Mouse (Mus musculus) forebrain, embryonic 14.5 days (tissue): ENCODE data around the gene Babam1. TPM values are rescaled to one million over a fixed set of nuclear protein-coding genes. Genes with fewer than 3 reads are reported as not detected.

ENCODE experiments used
- ATAC-seq: fragments of 200-750 bp; cut with Nextera tagmentation; 2 replicates; pipeline ENCODE4 v1.8.0; 2017; ENCODE audit warnings: mild to moderate bottlenecking, moderate library complexity
- DNase-seq: peaks from one replicate; pipeline ENCODE4 v3.0.0-alpha.2; 2015; ENCODE audit warnings: low spot score
- H3K27ac ChIP-seq: fragments of 300-500 bp; sonication (generic); 2 replicates; pipeline ENCODE4 v1.5.1; 2014; ENCODE audit warnings: low read depth, mild to moderate bottlenecking, control low read depth, low read length, moderate library complexity
- H3K27me3 ChIP-seq: fragments of 300-500 bp; sonication (generic); replicated peaks from 2 replicates; pipeline ENCODE4 v1.6.1; 2014; ENCODE audit warnings: low read length, control low read depth, mixed read lengths; ENCODE audit not compliant: control insufficient read depth, insufficient read depth
- H3K36me3 ChIP-seq: fragments of 300-500 bp; sonication (generic); 2 replicates; pipeline ENCODE4 v1.6.1; 2014; ENCODE audit warnings: low read length, control low read depth; ENCODE audit not compliant: control insufficient read depth, insufficient read depth
- H3K4me1 ChIP-seq: fragments of 300-500 bp; sonication (generic); 2 replicates; pipeline ENCODE4 v1.6.1; 2014; ENCODE audit warnings: antibody characterized with exemption, low read length, control low read depth; ENCODE audit not compliant: control insufficient read depth, insufficient read depth
- H3K4me2 ChIP-seq: fragments of 300-500 bp; sonication (generic); 2 replicates; pipeline ENCODE4 v1.6.1; 2014; ENCODE audit warnings: mild to moderate bottlenecking, control low read depth, low read length
- H3K4me3 ChIP-seq: fragments of 300-500 bp; sonication (generic); 2 replicates; pipeline ENCODE4 v1.5.1; 2014; ENCODE audit warnings: low read depth, low read length, control low read depth
- H3K9ac ChIP-seq: fragments of 300-500 bp; sonication (generic); 2 replicates; pipeline ENCODE4 v1.6.1; 2014; ENCODE audit warnings: mild to moderate bottlenecking, low read length, control low read depth, moderate library complexity
- H3K9me3 ChIP-seq: fragments of 300-500 bp; sonication (generic); replicated peaks from 2 replicates; pipeline ENCODE4 v1.6.1; 2016; ENCODE audit warnings: low read length, control low read depth, mixed read lengths; ENCODE audit not compliant: control insufficient read depth
- WGBS: fragments of 180-500 bp; shearing (Covaris S2); extraction: QIAGEN DNeasy Blood & Tissue Kit; methylation state at CpG from one replicate; pipeline ENCODE4 v1.1.7; 2014; 5-methylcytosine and 5-hydroxymethylcytosine counted together
- polyA plus RNA-seq: library from polyadenylated mRNA; unstranded; fragments of >200 nt; fragmentation: Nextera tagmentation; extraction: Ambion mirVana; gene quantifications from 2 replicates; pipeline ENCODE4 v1.2.1, GENCODE M21; 2014

Babam1 gene
- polyA plus RNA-seq, 1 experiment from 2014 or later, result 91.7 TPM

GRCm38 (mm10) chr8:71370711-71371235, 25.9 kb upstream of the Babam1 start:
- peaks cover 18% of the 10 kb centered on the region; the same call in 1 of the 2 replicates for H3K36me3 ChIP-seq
- H3K9me3 ChIP-seq, result no peaks in the 10 kb centered on the region
- WGBS, result 18% methylated on average over 5 of the region's 5 CpGs
- DNase-seq (no peak), ATAC-seq (no peak)
- H3K4me2 ChIP-seq, result peak overlapping the region; percentile 49
- H3K4me1 ChIP-seq, result peaks cover 12% of the 10 kb centered on the region
- H3K27ac ChIP-seq, result no peak overlapping the region; the same call in 1 of the 2 replicates
- no peaks in the 10 kb centered on the region for H3K27me3 ChIP-seq
- H3K4me3 ChIP-seq, result peak overlapping the region; percentile 60
- H3K9ac ChIP-seq, result peak overlapping the region; percentile 60

GRCm38 (mm10) chr8:71371236-71371848, 25.3 kb upstream of the Babam1 start, which contains the start of gene Ocel1:
Ocel1 (plus strand) TSS chr8:71371298.
- Histone ChIP-seq H3K9ac (peak within 1 kb of the TSS; percentile 60), H3K27ac (peak within 1 kb of the TSS; percentile 75), H3K4me2 (peak within 1 kb of the TSS; percentile 49), H3K9me3 (no peaks in the 10 kb centered on the region), H3K4me1 (peaks cover 17% of the 10 kb centered on the region), H3K4me3 (peak within 1 kb of the TSS; percentile 60), H3K36me3 (peaks cover 18% of the 10 kb centered on the region; the same call in 1 of the 2 replicates), H3K27me3 (no peaks in the 10 kb centered on the region)
- WGBS, result 1% methylated on average over 66 of the region's 68 CpGs
- ATAC-seq (peak; percentile 87), DNase-seq (peak; percentile 98)

GRCm38 (mm10) chr8:71372427-71372826, 24.2 kb upstream of the Babam1 start:
- H3K9me3 ChIP-seq, result no peaks in the 10 kb centered on the region

GRCm38 (mm10) chr8:71373000-71373399, 23.7 kb upstream of the Babam1 start:
- DNase-seq, result no peak
- H3K9ac ChIP-seq, result no peak overlapping the region
- 94% methylated on average over 3 of the region's 3 CpGs for WGBS

More at GRCm38 (mm10) chr8:71372427-71372826, 24.2 kb upstream of the Babam1 start:
- 85% methylated on average over 12 of the region's 12 CpGs for WGBS
- H3K27ac ChIP-seq, result no peak overlapping the region
- no peaks in the 10 kb centered on the region for H3K27me3 ChIP-seq
- peaks cover 24% of the 10 kb centered on the region for H3K4me1 ChIP-seq
- no peak for DNase-seq
- ATAC-seq, result no peak
- H3K36me3 ChIP-seq, result peaks cover 18% of the 10 kb centered on the region; the same call in 1 of the 2 replicates
- no peak overlapping the region for H3K4me3 ChIP-seq
- H3K9ac ChIP-seq, result no peak overlapping the region
- H3K4me2 ChIP-seq, result no peak overlapping the region

GRCm38 (mm10) chr8:71374616-71375206, 21.9 kb upstream of the Babam1 start:
- no peak overlapping the region for H3K4me2 ChIP-seq

More at GRCm38 (mm10) chr8:71373000-71373399, 23.7 kb upstream of the Babam1 start:
- Histone ChIP-seq H3K4me1 (peaks cover 19% of the 10 kb centered on the region), H3K36me3 (peaks cover 23% of the 10 kb centered on the region; the same call in 1 of the 2 replicates), H3K9me3 (no peaks in the 10 kb centered on the region), H3K27ac (no peak overlapping the region), H3K27me3 (no peaks in the 10 kb centered on the region), H3K4me3 (no peak overlapping the region), H3K4me2 (no peak overlapping the region)
- no peak for ATAC-seq

GRCm38 (mm10) chr8:71375581-71376422, 20.9 kb upstream of the Babam1 start:
- no peaks in the 10 kb centered on the region for H3K9me3 ChIP-seq
- H3K9ac ChIP-seq, result peak overlapping the region; percentile 60
- H3K36me3 ChIP-seq, result 0 out of 2 replicates have a peak, but pooled peaks cover 8% of the 10 kb centered on the region
- H3K27ac ChIP-seq, result 0 out of 2 replicates have a peak overlapping the region, but pooled peaks have one; percentile 27
- ATAC-seq, result peak; percentile 13
- H3K4me3 ChIP-seq, result peak overlapping the region; percentile 32
- H3K4me1 ChIP-seq, result peaks cover 28% of the 10 kb centered on the region
- H3K27me3 ChIP-seq, result peaks cover 6% of the 10 kb centered on the region; the same call in 1 of the 2 replicates
- peak overlapping the region; percentile 76 for H3K4me2 ChIP-seq
- 4% methylated on average over 72 of the region's 74 CpGs for WGBS
- peak; percentile 71 for DNase-seq

More at GRCm38 (mm10) chr8:71374616-71375206, 21.9 kb upstream of the Babam1 start:
- ATAC-seq (no peak), DNase-seq (no peak)
- H3K9ac ChIP-seq, result no peak overlapping the region
- H3K36me3 ChIP-seq, result peaks cover 11% of the 10 kb centered on the region; the same call in 1 of the 2 replicates
- no peak overlapping the region for H3K4me3 ChIP-seq
- WGBS, result 80% methylated on average over 17 of the region's 17 CpGs
- H3K4me1 ChIP-seq, result peaks cover 26% of the 10 kb centered on the region
- H3K9me3 ChIP-seq, result no peaks in the 10 kb centered on the region
- 0 out of 2 replicates have a peak, but pooled peaks cover 3% of the 10 kb centered on the region for H3K27me3 ChIP-seq
- no peak overlapping the region for H3K27ac ChIP-seq

GRCm38 (mm10) chr8:71376423-71377030, 20.1 kb upstream of the Babam1 start:
- peaks cover 32% of the 10 kb centered on the region for H3K4me1 ChIP-seq
- H3K9ac ChIP-seq, result peak overlapping the region; percentile 60
- 0 out of 2 replicates have a peak, but pooled peaks cover 8% of the 10 kb centered on the region for H3K36me3 ChIP-seq
- no peak overlapping the region for H3K27ac ChIP-seq
- no peak for ATAC-seq
- H3K9me3 ChIP-seq, result no peaks in the 10 kb centered on the region
- peak overlapping the region; percentile 76 for H3K4me2 ChIP-seq
- peaks cover 10% of the 10 kb centered on the region; the same call in 1 of the 2 replicates for H3K27me3 ChIP-seq
- WGBS, result 13% methylated on average over 8 of the region's 8 CpGs
- peak overlapping the region; percentile 32 for H3K4me3 ChIP-seq
- DNase-seq, result no peak

GRCm38 (mm10) chr8:71379008-71379407, 17.7 kb upstream of the Babam1 start:
- WGBS, result 44% methylated on average over 4 of the region's 4 CpGs
- H3K4me3 ChIP-seq, result no peak overlapping the region
- H3K27ac ChIP-seq, result no peak overlapping the region
- peak overlapping the region; percentile 97; the same call in 1 of the 2 replicates for H3K4me2 ChIP-seq
- H3K9ac ChIP-seq, result no peak overlapping the region
- no peak for DNase-seq
- H3K27me3 ChIP-seq, result peaks cover 10% of the 10 kb centered on the region; the same call in 1 of the 2 replicates
- no peak for ATAC-seq
- H3K36me3 ChIP-seq, result 0 out of 2 replicates have a peak, but pooled peaks cover 8% of the 10 kb centered on the region
- no peaks in the 10 kb centered on the region for H3K9me3 ChIP-seq
- H3K4me1 ChIP-seq, result peaks cover 32% of the 10 kb centered on the region
